Mouse (Mus musculus) liver, postnatal 0 days (tissue): ENCODE data around the gene Abcc9.

Source experiments
- CTCF ChIP-seq: sonication (generic); IDR thresholded peaks from 2 replicates; pipeline ENCODE4 v1.5.1; 2016; ENCODE audit warnings: antibody characterized with exemption, low read depth
- EP300 ChIP-seq: IDR thresholded peaks from 2 replicates; pipeline ENCODE4 v1.6.1; 2016; ENCODE audit warnings: antibody characterized with exemption, low read depth, mild to moderate bottlenecking

DNA sequence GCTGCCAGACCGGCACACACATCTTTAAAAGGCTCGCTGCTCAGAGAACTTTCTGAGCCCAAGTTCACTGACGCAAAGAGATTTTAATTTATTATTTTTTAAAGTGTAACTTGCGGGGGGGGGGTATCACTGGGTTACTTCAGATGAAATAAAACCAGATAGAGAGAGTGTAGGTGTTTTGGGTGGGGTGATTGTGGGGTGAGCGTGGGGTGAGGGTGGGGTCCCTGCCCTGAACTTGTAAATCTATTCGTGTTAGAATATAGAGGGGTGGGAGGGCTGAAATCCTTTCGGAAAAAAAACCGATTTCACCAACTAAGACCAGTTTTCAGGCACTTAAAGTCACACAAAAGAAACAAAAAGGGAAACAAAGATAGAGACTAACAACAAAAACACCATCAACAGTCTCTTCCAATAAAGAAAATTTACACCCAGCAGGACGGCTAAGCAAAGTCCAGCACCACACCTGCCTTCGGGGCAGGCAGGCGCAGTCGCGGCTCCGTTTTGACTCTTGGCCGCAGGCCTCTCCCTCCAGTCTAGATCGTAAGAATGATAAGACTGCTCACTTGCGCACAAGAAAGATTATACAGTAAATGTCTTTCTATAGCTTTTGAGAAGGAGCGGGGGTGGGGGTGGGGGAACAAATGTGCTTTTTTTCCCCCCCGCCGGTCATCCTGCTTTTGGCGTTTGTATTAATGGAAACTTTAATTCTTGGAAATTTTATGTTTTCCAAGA lies 130.3 kb downstream of the Abcc9 start:
- TF ChIP-seq EP300 (no peak), CTCF (no peak)
